Mouse (Mus musculus): ENCODE measurements around the gene Nbea. TPM values are rescaled to one million over a fixed set of nuclear protein-coding genes. Genes with fewer than 3 reads are reported as not detected.

Nbea gene
- polyA plus RNA-seq, 1 experiment from 2014 or later = 25.7 TPM

GRCm38 (mm10) chr3:55713856-55714255 is 469.6 kb downstream of the Nbea start:
- Histone ChIP-seq H3K27ac (ENCODE audit: low read depth, low read length) (no peak overlapping the region), H3K9me3 (ENCODE audit: control insufficient read depth, low read length) (no peaks in the 10 kb centered on the region), H3K4me2 (no peak overlapping the region), H3K4me1 (ENCODE audit: control insufficient read depth, insufficient read depth, low read length) (no peaks in the 10 kb centered on the region), H3K9ac (ENCODE audit: low read length) (no peak overlapping the region), H3K4me3 (ENCODE audit: low read depth, low read length) (no peak overlapping the region), H3K27me3 (ENCODE audit: control insufficient read depth, insufficient read depth, low read length) (no peaks in the 10 kb centered on the region), H3K36me3 (ENCODE audit: control insufficient read depth, insufficient read depth, low read length) (peaks cover 5% of the 10 kb centered on the region; the same call in 1 of the 2 replicates)
- WGBS = 84% methylated on average over 3 of the region's 3 CpGs
- ATAC-seq (ENCODE audit: low FRiP score) (no peak), DNase-seq (ENCODE audit: low spot score, missing footprints) (no peak)

- H3K9me3 ChIP-seq (ENCODE audit: control insufficient read depth, low read length) = no peaks in the 10 kb centered on the region
- H3K9ac ChIP-seq (ENCODE audit: low read length) = no peak overlapping the region
- H3K27me3 ChIP-seq (ENCODE audit: control insufficient read depth, insufficient read depth, low read length) = no peaks in the 10 kb centered on the region
- no peak overlapping the region for H3K4me2 ChIP-seq
- no peak overlapping the region for H3K4me3 ChIP-seq (ENCODE audit: low read depth, low read length)
- 86% methylated on average over 4 of the region's 4 CpGs for WGBS
- H3K4me1 ChIP-seq (ENCODE audit: control insufficient read depth, insufficient read depth, low read length) = no peaks in the 10 kb centered on the region
- DNase-seq (ENCODE audit: low spot score, missing footprints) = no peak
- peaks cover 5% of the 10 kb centered on the region; the same call in 1 of the 2 replicates for H3K36me3 ChIP-seq (ENCODE audit: control insufficient read depth, insufficient read depth, low read length)
- ATAC-seq (ENCODE audit: low FRiP score) = no peak
- no peak overlapping the region for H3K27ac ChIP-seq (ENCODE audit: low read depth, low read length)
These were observed 473.2 kb downstream of the Nbea start for GRCm38 (mm10) chr3:55710300-55710699.

DNA sequence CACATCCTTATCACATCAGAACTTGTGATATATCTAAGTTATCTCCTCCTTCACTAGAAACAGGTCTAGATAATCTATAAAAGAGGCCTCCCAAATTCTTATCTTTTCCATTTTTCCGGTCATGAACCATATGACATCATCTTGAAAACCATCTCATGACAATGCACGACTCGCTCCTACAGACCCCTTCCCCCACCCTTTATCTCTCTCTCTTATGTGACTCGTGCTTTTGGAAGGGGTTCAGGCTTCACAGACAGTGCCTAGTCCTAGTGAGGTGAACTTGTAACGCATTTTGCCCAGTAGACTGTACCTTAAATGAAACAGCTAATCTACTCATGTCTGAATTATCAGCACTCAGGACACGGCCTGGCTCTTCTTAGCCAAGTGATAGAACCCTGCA is 481.9 kb downstream of the Nbea start:
- Histone ChIP-seq H3K9me3 (ENCODE audit: control insufficient read depth, low read length) (no peaks in the 10 kb centered on the region), H3K27me3 (ENCODE audit: control insufficient read depth, insufficient read depth, low read length) (no peaks in the 10 kb centered on the region), H3K27ac (ENCODE audit: low read depth, low read length) (no peak overlapping the region), H3K4me1 (ENCODE audit: control insufficient read depth, insufficient read depth, low read length) (no peaks in the 10 kb centered on the region), H3K4me3 (ENCODE audit: low read depth, low read length) (no peak overlapping the region), H3K9ac (ENCODE audit: low read length) (no peak overlapping the region), H3K36me3 (ENCODE audit: control insufficient read depth, insufficient read depth, low read length) (no peaks in the 10 kb centered on the region), H3K4me2 (no peak overlapping the region)
- WGBS = 88% methylated on average over 6 of the region's 6 CpGs
- ATAC-seq (ENCODE audit: low FRiP score) = no peak
- no peak for DNase-seq (ENCODE audit: low spot score, missing footprints)

GRCm38 (mm10) chr3:55697174-55697573 is 486.3 kb downstream of the Nbea start:
- Histone ChIP-seq H3K27ac (ENCODE audit: low read depth, low read length) (no peak overlapping the region), H3K4me1 (ENCODE audit: control insufficient read depth, insufficient read depth, low read length) (no peaks in the 10 kb centered on the region), H3K4me3 (ENCODE audit: low read depth, low read length) (no peak overlapping the region), H3K9me3 (ENCODE audit: control insufficient read depth, low read length) (no peaks in the 10 kb centered on the region), H3K4me2 (no peak overlapping the region), H3K27me3 (ENCODE audit: control insufficient read depth, insufficient read depth, low read length) (no peaks in the 10 kb centered on the region), H3K36me3 (ENCODE audit: control insufficient read depth, insufficient read depth, low read length) (no peaks in the 10 kb centered on the region), H3K9ac (ENCODE audit: low read length) (no peak overlapping the region)
- DNase-seq (ENCODE audit: low spot score, missing footprints) (no peak), ATAC-seq (ENCODE audit: low FRiP score) (no peak)
- WGBS = 98% methylated on average over 2 of the region's 2 CpGs

DNA sequence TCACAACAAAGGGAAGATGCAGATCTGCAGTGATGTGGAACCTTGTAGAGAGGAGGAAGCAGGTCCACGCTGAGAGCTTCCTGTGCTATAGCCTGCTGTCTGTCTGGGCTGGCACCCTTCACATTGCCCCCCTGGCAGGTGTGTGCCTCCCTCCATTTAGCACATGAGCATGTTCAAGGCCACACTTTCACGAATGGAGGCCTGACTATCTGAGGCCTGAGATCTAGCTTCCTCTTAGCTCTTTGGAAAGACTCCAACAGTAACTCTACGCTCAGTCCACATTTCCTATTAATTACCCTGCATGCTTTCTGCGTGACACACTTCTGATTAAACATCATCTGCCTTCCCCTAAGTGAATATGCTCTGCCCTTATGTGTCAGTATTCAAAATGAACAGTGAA is 490.4 kb downstream of the Nbea start:
- no peak overlapping the region for H3K9ac ChIP-seq (ENCODE audit: low read length)
- no peak overlapping the region for H3K4me3 ChIP-seq (ENCODE audit: low read depth, low read length)
- 82% methylated on average over 4 of the region's 4 CpGs for WGBS
- no peaks in the 10 kb centered on the region for H3K36me3 ChIP-seq (ENCODE audit: control insufficient read depth, insufficient read depth, low read length)
- ATAC-seq (ENCODE audit: low FRiP score) (no peak), DNase-seq (ENCODE audit: low spot score, missing footprints) (no peak)
- H3K4me2 ChIP-seq = no peak overlapping the region
- H3K9me3 ChIP-seq (ENCODE audit: control insufficient read depth, low read length) = no peaks in the 10 kb centered on the region
- no peaks in the 10 kb centered on the region for H3K27me3 ChIP-seq (ENCODE audit: control insufficient read depth, insufficient read depth, low read length)
- no peaks in the 10 kb centered on the region for H3K4me1 ChIP-seq (ENCODE audit: control insufficient read depth, insufficient read depth, low read length)
- no peak overlapping the region for H3K27ac ChIP-seq (ENCODE audit: low read depth, low read length)

GRCm38 (mm10) chr3:55688098-55688497 is 495.4 kb downstream of the Nbea start:
- Histone ChIP-seq H3K4me1 (ENCODE audit: control insufficient read depth, insufficient read depth, low read length) (peaks cover 4% of the 10 kb centered on the region; the same call in 1 of the 2 replicates), H3K9me3 (ENCODE audit: control insufficient read depth, low read length) (no peaks in the 10 kb centered on the region), H3K36me3 (ENCODE audit: control insufficient read depth, insufficient read depth, low read length) (no peaks in the 10 kb centered on the region), H3K27ac (ENCODE audit: low read depth, low read length) (no peak overlapping the region), H3K4me3 (ENCODE audit: low read depth, low read length) (no peak overlapping the region), H3K9ac (ENCODE audit: low read length) (no peak overlapping the region), H3K27me3 (ENCODE audit: control insufficient read depth, insufficient read depth, low read length) (no peaks in the 10 kb centered on the region), H3K4me2 (no peak overlapping the region)
- ATAC-seq (ENCODE audit: low FRiP score) = no peak
- no peak for DNase-seq (ENCODE audit: low spot score, missing footprints)
- 34% methylated on average over 1 of the region's 1 CpGs for WGBS

GRCm38 (mm10) chr3:55686993-55687392 is 496.5 kb downstream of the Nbea start:
- DNase-seq (ENCODE audit: low spot score, missing footprints) (no peak), ATAC-seq (ENCODE audit: low FRiP score) (no peak)
- Histone ChIP-seq H3K9me3 (ENCODE audit: control insufficient read depth, low read length) (no peaks in the 10 kb centered on the region), H3K4me1 (ENCODE audit: control insufficient read depth, insufficient read depth, low read length) (peaks cover 4% of the 10 kb centered on the region; the same call in 1 of the 2 replicates), H3K27ac (ENCODE audit: low read depth, low read length) (no peak overlapping the region), H3K4me3 (ENCODE audit: low read depth, low read length) (no peak overlapping the region), H3K36me3 (ENCODE audit: control insufficient read depth, insufficient read depth, low read length) (no peaks in the 10 kb centered on the region), H3K9ac (ENCODE audit: low read length) (no peak overlapping the region), H3K4me2 (no peak overlapping the region), H3K27me3 (ENCODE audit: control insufficient read depth, insufficient read depth, low read length) (no peaks in the 10 kb centered on the region)
- WGBS = 88% methylated on average over 6 of the region's 6 CpGs

GRCm38 (mm10) chr3:55685627-55686026 is 497.9 kb downstream of the Nbea start:
- no peaks in the 10 kb centered on the region for H3K27me3 ChIP-seq (ENCODE audit: control insufficient read depth, insufficient read depth, low read length)
- peaks cover 4% of the 10 kb centered on the region; the same call in 1 of the 2 replicates for H3K4me1 ChIP-seq (ENCODE audit: control insufficient read depth, insufficient read depth, low read length)
- no peaks in the 10 kb centered on the region for H3K9me3 ChIP-seq (ENCODE audit: control insufficient read depth, low read length)
- 72% methylated on average over 6 of the region's 6 CpGs for WGBS
- no peaks in the 10 kb centered on the region for H3K36me3 ChIP-seq (ENCODE audit: control insufficient read depth, insufficient read depth, low read length)
- DNase-seq (ENCODE audit: low spot score, missing footprints) = no peak
- no peak for ATAC-seq (ENCODE audit: low FRiP score)
- no peak overlapping the region for H3K4me3 ChIP-seq (ENCODE audit: low read depth, low read length)
- no peak overlapping the region for H3K4me2 ChIP-seq
- no peak overlapping the region for H3K9ac ChIP-seq (ENCODE audit: low read length)
- no peak overlapping the region for H3K27ac ChIP-seq (ENCODE audit: low read depth, low read length)

- DNase-seq (ENCODE audit: low spot score, missing footprints) (no peak), ATAC-seq (ENCODE audit: low FRiP score) (no peak)
- H3K27me3 ChIP-seq (ENCODE audit: control insufficient read depth, insufficient read depth, low read length) = no peaks in the 10 kb centered on the region
- H3K36me3 ChIP-seq (ENCODE audit: control insufficient read depth, insufficient read depth, low read length) = no peaks in the 10 kb centered on the region
- no peak overlapping the region for H3K9ac ChIP-seq (ENCODE audit: low read length)
- H3K27ac ChIP-seq (ENCODE audit: low read depth, low read length) = peak overlapping the region; percentile 44; the same call in 1 of the 2 replicates
- H3K4me2 ChIP-seq = no peak overlapping the region
- H3K9me3 ChIP-seq (ENCODE audit: control insufficient read depth, low read length) = no peaks in the 10 kb centered on the region
- H3K4me3 ChIP-seq (ENCODE audit: low read depth, low read length) = no peak overlapping the region
- 35% methylated on average over 4 of the region's 4 CpGs for WGBS
- H3K4me1 ChIP-seq (ENCODE audit: control insufficient read depth, insufficient read depth, low read length) = peaks cover 4% of the 10 kb centered on the region; the same call in 1 of the 2 replicates
These were observed 498.6 kb downstream of the Nbea start for GRCm38 (mm10) chr3:55684892-55685291.

- Histone ChIP-seq H3K9ac (ENCODE audit: low read length) (no peak overlapping the region), H3K27me3 (ENCODE audit: control insufficient read depth, insufficient read depth, low read length) (no peaks in the 10 kb centered on the region), H3K4me2 (no peak overlapping the region), H3K9me3 (ENCODE audit: control insufficient read depth, low read length) (no peaks in the 10 kb centered on the region), H3K36me3 (ENCODE audit: control insufficient read depth, insufficient read depth, low read length) (no peaks in the 10 kb centered on the region), H3K4me3 (ENCODE audit: low read depth, low read length) (no peak overlapping the region), H3K27ac (ENCODE audit: low read depth, low read length) (no peak overlapping the region), H3K4me1 (ENCODE audit: control insufficient read depth, insufficient read depth, low read length) (no peaks in the 10 kb centered on the region)
- ATAC-seq (ENCODE audit: low FRiP score) = no peak
- DNase-seq (ENCODE audit: low spot score, missing footprints) = no peak
- WGBS = 83% methylated on average over 2 of the region's 2 CpGs
These were observed 505.8 kb downstream of the Nbea start for GRCm38 (mm10) chr3:55677691-55678090.

Data from midbrain, embryonic 11.5 days (tissue).